Mouse (Mus musculus): Measurements from ENCODE around the gene Tmprss6.

Gene Tmprss6

GRCm38 (mm10) chr15:78468379-78468937 is at the start of gene Tmprss6:
TSS of gene Tmprss6 (minus strand) at chr15:78468634.
- no peak for DNase-seq (ENCODE audit: extremely low read depth, low read depth)

GRCm38 (mm10) chr15:78518221-78518620 is 49.8 kb upstream of the Tmprss6 start:
- DNase-seq (ENCODE audit: extremely low read depth, low read depth): no peak

GRCm38 (mm10) chr15:78515759-78516158 is 47.3 kb upstream of the Tmprss6 start:
- no peak for DNase-seq (ENCODE audit: extremely low read depth, low read depth)

GRCm38 (mm10) chr15:78514393-78515146 is 46.1 kb upstream of the Tmprss6 start:
- DNase-seq (ENCODE audit: extremely low read depth, low read depth): peak; percentile 41

GRCm38 (mm10) chr15:78513019-78513418 is 44.6 kb upstream of the Tmprss6 start:
- DNase-seq (ENCODE audit: extremely low read depth, low read depth): no peak

GRCm38 (mm10) chr15:78511951-78512350 is 43.5 kb upstream of the Tmprss6 start:
- no peak for DNase-seq (ENCODE audit: extremely low read depth, low read depth)

GRCm38 (mm10) chr15:78510736-78511135 is 42.3 kb upstream of the Tmprss6 start:
- no peak for DNase-seq (ENCODE audit: extremely low read depth, low read depth)

- DNase-seq (ENCODE audit: extremely low read depth, low read depth): no peak
Measured at GRCm38 (mm10) chr15:78510121-78510576, 41.7 kb upstream of the Tmprss6 start.

- DNase-seq (ENCODE audit: extremely low read depth, low read depth): no peak
Measured at GRCm38 (mm10) chr15:78509297-78509899, 41.0 kb upstream of the Tmprss6 start.

- no peak for DNase-seq (ENCODE audit: extremely low read depth, low read depth)
Measured at GRCm38 (mm10) chr15:78508443-78508842, 40.0 kb upstream of the Tmprss6 start.

- DNase-seq (ENCODE audit: extremely low read depth, low read depth): no peak
Measured at GRCm38 (mm10) chr15:78505541-78505940, 37.1 kb upstream of the Tmprss6 start.

GRCm38 (mm10) chr15:78504816-78505215 is 36.4 kb upstream of the Tmprss6 start:
- DNase-seq (ENCODE audit: extremely low read depth, low read depth): no peak

GRCm38 (mm10) chr15:78504013-78504412 is 35.6 kb upstream of the Tmprss6 start:
- no peak for DNase-seq (ENCODE audit: extremely low read depth, low read depth)

- DNase-seq (ENCODE audit: extremely low read depth, low read depth): no peak
Measured at GRCm38 (mm10) chr15:78502437-78503132, 34.2 kb upstream of the Tmprss6 start.

GRCm38 (mm10) chr15:78494968-78495406 is 26.6 kb upstream of the Tmprss6 start, which contains the start of gene Il2rb:
TSS of gene Il2rb (minus strand) at chr15:78495271.
- DNase-seq (ENCODE audit: extremely low read depth, low read depth): no peak

GRCm38 (mm10) chr15:78493401-78494010 is 25.1 kb upstream of the Tmprss6 start:
- no peak for DNase-seq (ENCODE audit: extremely low read depth, low read depth)

GRCm38 (mm10) chr15:78491301-78491700 is 22.9 kb upstream of the Tmprss6 start:
- no peak for DNase-seq (ENCODE audit: extremely low read depth, low read depth)

- DNase-seq (ENCODE audit: extremely low read depth, low read depth): no peak
Measured at GRCm38 (mm10) chr15:78489906-78490305, 21.5 kb upstream of the Tmprss6 start.

- no peak for DNase-seq (ENCODE audit: extremely low read depth, low read depth)
Measured at GRCm38 (mm10) chr15:78489248-78489647, 20.8 kb upstream of the Tmprss6 start.

GRCm38 (mm10) chr15:78487066-78487465 is 18.6 kb upstream of the Tmprss6 start:
- no peak for DNase-seq (ENCODE audit: extremely low read depth, low read depth)

- DNase-seq (ENCODE audit: extremely low read depth, low read depth): no peak
Measured at GRCm38 (mm10) chr15:78486564-78486963, 18.1 kb upstream of the Tmprss6 start.

All from MEL-GATA-1-ER (cell line).